Mouse (Mus musculus) intestine, embryonic 16.5 days (tissue): ENCODE results near the gene Pacrg. TPM values are rescaled to one million over a fixed set of nuclear protein-coding genes. Genes with fewer than 3 reads are reported as not detected.

Experiments
- ATAC-seq: fragments of 200-750 bp; cut with Nextera tagmentation; 2 replicates; pipeline ENCODE4 v1.8.0; 2017; ENCODE audit warnings: moderate TSS enrichment, moderate library complexity
- H3K27ac ChIP-seq: fragments of 300-500 bp; sonication (generic); 2 replicates; pipeline ENCODE4 v1.5.1; 2014; ENCODE audit warnings: mild to moderate bottlenecking, low read length
- H3K27me3 ChIP-seq: fragments of 300-500 bp; sonication (generic); replicated peaks from 2 replicates; pipeline ENCODE4 v1.6.1; 2014; ENCODE audit warnings: low read length, control low read depth, mixed read lengths; ENCODE audit not compliant: control insufficient read depth, insufficient read depth
- H3K36me3 ChIP-seq: fragments of 300-500 bp; sonication (generic); 2 replicates; pipeline ENCODE4 v1.6.1; 2014; ENCODE audit warnings: low read length, control low read depth; ENCODE audit not compliant: control insufficient read depth, insufficient read depth
- H3K4me1 ChIP-seq: fragments of 300-500 bp; sonication (generic); 2 replicates; pipeline ENCODE4 v1.6.1; 2014; ENCODE audit warnings: low read length, control low read depth, mixed read lengths; ENCODE audit not compliant: control insufficient read depth, insufficient read depth
- H3K4me2 ChIP-seq: fragments of 300-500 bp; sonication (generic); 2 replicates; pipeline ENCODE4 v1.6.1; 2014; ENCODE audit warnings: low read depth, low read length, control low read depth
- H3K4me3 ChIP-seq: fragments of 300-500 bp; sonication (generic); 2 replicates; pipeline ENCODE4 v1.5.1; 2014; ENCODE audit warnings: mild to moderate bottlenecking, low read length
- H3K9ac ChIP-seq: fragments of 300-500 bp; sonication (generic); 2 replicates; pipeline ENCODE4 v1.6.1; 2014; ENCODE audit warnings: low read depth, low read length
- H3K9me3 ChIP-seq: fragments of 300-500 bp; sonication (generic); 2 replicates; pipeline ENCODE4 v1.6.1; 2016; ENCODE audit warnings: low read length, control low read depth; ENCODE audit not compliant: control insufficient read depth
- WGBS: fragments of 180-500 bp; shearing (Covaris S2); extraction: QIAGEN DNeasy Blood & Tissue Kit; methylation state at CpG from one replicate; pipeline ENCODE4 v1.1.7; 2014; 5-methylcytosine and 5-hydroxymethylcytosine counted together
- polyA plus RNA-seq: library from polyadenylated mRNA; unstranded; fragments of >200 nt; fragmentation: Nextera tagmentation; extraction: Ambion mirVana; gene quantifications from 2 replicates; pipeline ENCODE4 v1.2.1, GENCODE M21; 2015

Gene Pacrg
- polyA plus RNA-seq, 1 experiment from 2014 or later: 0.66 TPM

DNA sequence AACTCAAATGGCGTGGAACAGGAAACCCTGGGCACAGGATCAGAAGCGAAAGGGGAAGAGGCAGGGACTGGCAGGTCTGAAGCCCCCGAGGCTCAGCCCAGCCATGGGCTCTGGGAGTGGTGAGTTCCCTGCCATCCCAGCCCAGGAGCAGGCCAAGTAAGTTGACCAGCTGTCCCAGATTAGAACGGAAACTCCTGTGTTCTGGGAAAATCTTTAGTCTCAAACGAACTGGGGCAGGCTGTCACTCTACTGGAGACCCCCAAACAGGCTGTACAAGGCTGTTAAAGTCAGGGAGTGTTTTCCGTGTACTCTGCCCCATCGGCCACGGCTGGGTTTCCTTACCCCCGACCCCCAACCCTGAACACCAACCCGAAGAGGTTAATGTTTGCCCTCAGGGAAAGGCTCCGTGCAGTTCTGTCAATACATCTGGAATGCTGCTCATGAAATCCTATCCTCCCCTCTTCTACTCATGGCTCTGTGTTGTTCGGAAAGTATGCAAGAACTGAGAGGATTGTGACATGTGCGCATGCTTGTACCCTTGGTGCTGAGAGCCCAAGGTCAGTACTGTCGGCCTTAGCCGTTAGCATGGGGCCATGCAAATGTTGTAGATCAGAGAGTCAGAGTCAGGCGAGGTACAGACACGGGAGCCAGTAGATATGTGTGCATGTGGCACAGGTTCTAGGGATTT is 360.9 kb downstream of the Pacrg start:
- WGBS: 64% methylated on average over 17 of the region's 17 CpGs
- Histone ChIP-seq H3K9ac (no peak overlapping the region), H3K4me2 (no peak overlapping the region), H3K4me1 (0 out of 2 replicates have a peak, but pooled peaks cover under 1% of the 10 kb centered on the region), H3K27me3 (no peaks in the 10 kb centered on the region), H3K36me3 (no peaks in the 10 kb centered on the region), H3K27ac (no peak overlapping the region), H3K4me3 (no peak overlapping the region), H3K9me3 (no peaks in the 10 kb centered on the region)
- ATAC-seq: no peak

DNA sequence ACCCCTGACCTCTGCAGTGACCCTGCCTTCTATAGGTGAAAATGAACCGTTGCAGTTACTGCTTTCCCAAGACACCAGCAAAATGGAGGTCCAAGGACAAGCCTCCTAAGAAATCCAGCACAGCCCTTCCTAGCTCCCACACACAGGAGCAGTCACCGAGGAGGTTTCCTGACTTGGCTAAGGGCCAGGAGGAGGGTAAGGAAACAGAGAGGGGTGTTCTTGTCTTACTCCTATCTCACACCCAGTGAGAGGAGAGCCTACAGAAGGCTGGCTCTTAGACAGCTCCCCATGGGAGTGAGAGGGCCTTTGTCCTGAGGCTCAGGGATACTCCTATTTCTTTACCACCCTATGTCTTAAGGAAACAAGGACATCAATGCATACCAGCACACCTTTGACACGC is 361.7 kb downstream of the Pacrg start:
- Histone ChIP-seq H3K9ac (no peak overlapping the region), H3K27ac (no peak overlapping the region; the same call in 1 of the 2 replicates), H3K4me2 (no peak overlapping the region), H3K4me1 (0 out of 2 replicates have a peak, but pooled peaks cover 5% of the 10 kb centered on the region), H3K27me3 (no peaks in the 10 kb centered on the region), H3K36me3 (no peaks in the 10 kb centered on the region), H3K9me3 (no peaks in the 10 kb centered on the region), H3K4me3 (no peak overlapping the region)
- WGBS: 54% methylated on average over 3 of the region's 3 CpGs
- ATAC-seq: 0 out of 2 replicates have a peak, but pooled peaks have one; percentile 33

DNA sequence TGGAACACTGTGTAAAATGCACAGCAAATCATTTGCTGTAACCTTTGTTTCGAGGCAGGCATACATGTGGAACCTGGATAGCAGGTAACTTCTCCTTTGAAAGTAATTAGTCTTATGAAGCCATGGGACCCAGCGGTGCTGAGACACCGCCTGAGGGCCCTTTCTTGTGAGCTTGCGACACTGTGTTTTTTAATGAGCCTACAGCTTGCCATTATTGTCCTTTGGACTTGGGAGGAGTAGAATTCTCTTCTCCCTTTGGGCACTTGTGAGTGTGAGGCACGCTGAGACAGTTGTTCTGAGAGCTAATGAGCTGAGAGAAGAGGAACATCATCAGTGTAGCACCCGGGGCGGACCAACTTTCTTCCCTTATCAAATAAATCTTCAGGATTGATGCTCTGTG is 363.3 kb downstream of the Pacrg start:
- Histone ChIP-seq H3K4me2 (no peak overlapping the region), H3K4me3 (no peak overlapping the region), H3K9ac (no peak overlapping the region), H3K9me3 (no peaks in the 10 kb centered on the region), H3K4me1 (0 out of 2 replicates have a peak, but pooled peaks cover 5% of the 10 kb centered on the region), H3K27me3 (no peaks in the 10 kb centered on the region), H3K27ac (no peak overlapping the region), H3K36me3 (no peaks in the 10 kb centered on the region)
- WGBS: 80% methylated on average over 7 of the region's 7 CpGs
- ATAC-seq: no peak

DNA sequence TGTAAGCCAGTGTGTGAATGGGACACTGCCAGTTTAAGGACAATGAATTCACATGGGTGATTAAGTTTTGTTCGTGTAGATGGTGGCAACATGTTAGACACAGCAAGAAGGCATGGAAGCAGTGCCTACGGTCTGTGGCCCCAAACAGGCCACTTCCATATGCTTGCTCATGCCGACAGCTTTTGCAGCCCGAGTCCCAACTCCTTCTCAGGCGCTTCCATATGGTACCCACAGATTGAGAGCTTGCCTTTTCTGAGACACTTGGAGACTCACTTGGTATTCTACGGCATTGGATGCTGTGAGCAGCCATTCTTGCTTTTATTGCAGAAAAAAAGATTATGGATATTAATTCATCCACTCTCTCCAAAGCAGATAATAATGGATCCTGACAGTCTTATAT is 365.1 kb downstream of the Pacrg start:
- no peaks in the 10 kb centered on the region for H3K9me3 ChIP-seq
- H3K9ac ChIP-seq: no peak overlapping the region
- no peaks in the 10 kb centered on the region for H3K27me3 ChIP-seq
- H3K4me3 ChIP-seq: no peak overlapping the region
- H3K36me3 ChIP-seq: no peaks in the 10 kb centered on the region
- H3K27ac ChIP-seq: no peak overlapping the region
- no peak overlapping the region for H3K4me2 ChIP-seq
- H3K4me1 ChIP-seq: 0 out of 2 replicates have a peak, but pooled peaks cover 5% of the 10 kb centered on the region
- no peak for ATAC-seq
- 90% methylated on average over 6 of the region's 6 CpGs for WGBS

DNA sequence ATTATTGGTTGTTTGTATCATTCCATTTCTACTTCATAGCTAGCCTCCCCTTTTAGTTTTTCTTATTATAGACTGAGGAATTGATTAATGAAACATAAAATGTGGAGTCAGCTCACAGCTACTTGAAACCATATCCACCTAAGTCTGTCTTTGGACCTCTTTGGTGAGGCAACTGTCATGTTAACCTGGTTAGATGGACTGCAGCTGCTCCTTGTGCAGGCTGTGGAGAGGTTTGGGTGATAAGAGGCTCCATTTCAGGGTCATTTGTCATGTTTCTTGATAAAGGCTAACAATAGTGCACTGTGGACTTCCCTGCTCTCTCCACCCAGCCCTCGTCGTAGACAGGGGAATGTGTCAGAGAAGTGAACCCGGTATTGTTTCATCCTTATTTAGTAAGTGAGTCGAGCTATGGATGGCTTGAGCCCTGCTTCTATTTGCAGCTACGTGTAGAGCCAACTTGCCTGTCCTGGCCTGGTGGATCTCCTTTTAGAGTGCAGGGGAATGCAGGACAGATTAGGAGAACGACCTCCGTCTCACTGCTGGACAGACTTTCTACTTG is 366.2 kb downstream of the Pacrg start:
- Histone ChIP-seq H3K4me1 (0 out of 2 replicates have a peak, but pooled peaks cover 5% of the 10 kb centered on the region), H3K27me3 (no peaks in the 10 kb centered on the region), H3K36me3 (no peaks in the 10 kb centered on the region), H3K4me2 (no peak overlapping the region), H3K9ac (no peak overlapping the region), H3K9me3 (no peaks in the 10 kb centered on the region), H3K4me3 (no peak overlapping the region), H3K27ac (no peak overlapping the region)
- peak; percentile 50; the same call in 1 of the 2 replicates for ATAC-seq
- WGBS: 32% methylated on average over 7 of the region's 7 CpGs

DNA sequence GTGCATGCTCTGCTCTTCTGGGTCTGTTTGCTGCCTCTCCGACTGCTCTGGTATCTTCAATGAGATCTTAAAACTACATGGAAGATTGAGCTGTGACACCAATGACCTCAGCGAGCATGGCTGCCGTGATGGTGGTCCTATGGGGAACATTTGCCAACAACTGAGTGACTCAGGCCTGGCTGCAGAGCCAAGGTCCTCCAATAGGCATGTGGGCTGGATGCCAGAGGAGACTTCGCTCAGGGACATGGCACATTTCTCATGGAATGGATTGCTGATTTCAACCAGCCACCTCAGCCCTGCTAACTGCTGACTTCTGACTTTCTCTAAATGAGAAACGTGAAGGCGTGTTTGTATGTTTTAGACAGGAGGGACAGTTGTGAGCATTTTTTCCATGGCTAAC is 366.9 kb downstream of the Pacrg start:
- Histone ChIP-seq H3K9ac (no peak overlapping the region), H3K4me3 (no peak overlapping the region), H3K9me3 (no peaks in the 10 kb centered on the region), H3K27ac (no peak overlapping the region), H3K4me1 (0 out of 2 replicates have a peak, but pooled peaks cover 5% of the 10 kb centered on the region), H3K36me3 (no peaks in the 10 kb centered on the region), H3K4me2 (no peak overlapping the region), H3K27me3 (no peaks in the 10 kb centered on the region)
- 78% methylated on average over 6 of the region's 6 CpGs for WGBS
- no peak for ATAC-seq

DNA sequence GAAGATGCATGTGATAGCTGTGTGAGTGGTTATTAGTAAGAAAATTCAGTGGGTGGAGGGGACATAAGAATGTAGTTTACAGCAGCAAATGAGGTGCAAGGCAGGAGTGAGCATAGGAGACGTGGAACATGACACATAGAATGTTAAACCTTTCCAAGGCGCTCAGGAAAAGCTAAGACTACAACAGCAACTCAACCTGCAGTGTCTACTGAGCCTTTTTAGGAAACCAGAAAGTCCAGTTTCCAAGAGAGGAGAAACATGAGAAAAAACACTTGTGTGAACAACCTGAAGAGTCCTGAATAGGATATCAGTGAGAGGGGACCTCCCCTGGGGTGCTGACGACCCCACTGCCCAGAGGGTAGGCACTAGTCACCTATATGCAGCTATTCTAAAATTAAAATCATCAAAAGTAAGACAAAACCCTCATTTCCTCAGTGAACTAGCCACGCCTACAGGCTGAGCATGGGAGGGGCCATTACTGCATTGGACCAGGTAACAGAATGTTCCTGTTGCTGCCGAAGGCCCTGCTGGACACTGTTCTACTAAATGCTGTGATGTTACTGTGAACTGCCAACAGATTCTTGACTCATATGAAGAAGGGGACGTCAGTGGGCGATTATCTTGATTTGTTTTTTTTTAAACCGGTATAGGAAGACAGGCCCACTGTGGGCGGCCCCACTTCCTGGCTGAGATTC is 370.1 kb downstream of the Pacrg start:
- 84% methylated on average over 9 of the region's 9 CpGs for WGBS
- no peak for ATAC-seq
- no peak overlapping the region for H3K27ac ChIP-seq

DNA sequence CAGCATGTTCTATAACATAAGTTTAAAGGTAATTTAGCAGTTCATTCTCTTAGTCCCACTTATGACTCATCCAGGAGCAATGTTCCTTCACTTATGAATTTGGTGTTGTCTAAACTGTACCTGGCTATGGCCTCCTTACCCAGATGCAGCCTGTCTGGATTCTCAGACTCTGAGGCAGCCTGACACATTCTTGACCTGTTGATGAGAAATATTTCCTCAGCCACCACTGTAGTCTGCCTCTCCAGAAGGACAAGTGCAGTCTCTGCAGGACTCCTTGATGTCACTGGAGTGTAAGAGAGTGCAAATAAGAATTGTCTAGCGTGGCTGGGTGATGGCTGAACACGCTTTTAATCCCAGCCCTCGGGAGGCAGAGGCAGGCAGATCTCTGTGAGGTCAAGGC is 373.0 kb downstream of the Pacrg start:
- H3K4me1 ChIP-seq: no peaks in the 10 kb centered on the region
- H3K9me3 ChIP-seq: no peaks in the 10 kb centered on the region
- no peak overlapping the region for H3K4me2 ChIP-seq
- no peaks in the 10 kb centered on the region for H3K36me3 ChIP-seq
- H3K9ac ChIP-seq: no peak overlapping the region
- no peaks in the 10 kb centered on the region for H3K27me3 ChIP-seq
- H3K4me3 ChIP-seq: no peak overlapping the region
- ATAC-seq: no peak
- WGBS: 87% methylated on average over 3 of the region's 3 CpGs
- no peak overlapping the region for H3K27ac ChIP-seq

More for the DNA sequence above, 370.1 kb downstream of the Pacrg start:
- no peak overlapping the region for H3K9ac ChIP-seq
- no peaks in the 10 kb centered on the region for H3K9me3 ChIP-seq
- no peaks in the 10 kb centered on the region for H3K36me3 ChIP-seq
- no peak overlapping the region for H3K4me3 ChIP-seq
- no peaks in the 10 kb centered on the region for H3K27me3 ChIP-seq
- no peak overlapping the region for H3K4me2 ChIP-seq
- 0 out of 2 replicates have a peak, but pooled peaks cover 5% of the 10 kb centered on the region for H3K4me1 ChIP-seq

DNA sequence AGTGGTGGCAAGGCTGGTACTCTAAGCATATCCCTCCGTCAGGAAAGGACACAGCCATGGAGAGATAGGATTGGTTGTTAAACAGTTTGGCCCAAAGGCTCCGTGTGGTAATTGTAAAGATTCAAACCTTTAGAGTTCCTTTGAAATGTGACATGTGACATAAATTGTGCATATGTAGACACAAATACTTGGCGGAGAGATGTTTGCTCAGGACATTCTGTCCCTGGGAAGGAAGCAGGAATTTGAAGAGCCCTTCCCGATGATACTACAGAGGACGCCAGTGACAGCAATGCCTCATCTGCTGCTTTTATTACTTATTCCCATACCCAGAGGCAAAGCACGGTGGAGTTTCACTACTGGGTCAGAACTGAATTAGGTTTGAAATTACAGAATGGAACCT is 374.6 kb downstream of the Pacrg start:
- Histone ChIP-seq H3K27ac (no peak overlapping the region), H3K9ac (no peak overlapping the region), H3K9me3 (no peaks in the 10 kb centered on the region), H3K36me3 (no peaks in the 10 kb centered on the region), H3K27me3 (no peaks in the 10 kb centered on the region), H3K4me1 (no peaks in the 10 kb centered on the region), H3K4me2 (no peak overlapping the region), H3K4me3 (no peak overlapping the region)
- ATAC-seq: no peak
- WGBS: 58% methylated on average over 6 of the region's 6 CpGs
